Mouse (Mus musculus): ENCODE results near the gene Rab31. TPM values are rescaled to one million over a fixed set of nuclear protein-coding genes. Genes with fewer than 3 reads are reported as not detected.

The Rab31 gene
- total RNA-seq, 2 experiments from 2014 or later: 6.9 to 8.1 TPM

DNA sequence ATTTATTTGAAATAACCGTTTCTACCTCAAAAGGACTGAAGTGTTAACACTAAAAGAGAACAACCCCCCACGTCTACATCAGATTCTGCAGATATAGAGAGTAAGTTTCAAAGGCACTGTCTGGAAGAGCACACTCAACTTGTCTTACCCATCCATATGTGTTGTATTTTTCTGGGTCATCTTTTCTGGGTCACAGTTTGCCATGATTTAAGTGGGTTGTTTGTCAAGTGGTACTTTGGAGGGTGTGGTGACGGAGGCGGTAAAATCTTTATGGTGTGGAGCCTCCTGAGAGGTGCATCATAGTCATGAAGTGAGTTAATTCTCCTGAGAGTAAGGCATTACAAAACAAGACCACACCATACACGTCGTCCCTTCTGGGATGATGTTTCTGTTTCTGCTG is 147.0 kb downstream of the Rab31 start:
- DNase-seq: no peak

DNA sequence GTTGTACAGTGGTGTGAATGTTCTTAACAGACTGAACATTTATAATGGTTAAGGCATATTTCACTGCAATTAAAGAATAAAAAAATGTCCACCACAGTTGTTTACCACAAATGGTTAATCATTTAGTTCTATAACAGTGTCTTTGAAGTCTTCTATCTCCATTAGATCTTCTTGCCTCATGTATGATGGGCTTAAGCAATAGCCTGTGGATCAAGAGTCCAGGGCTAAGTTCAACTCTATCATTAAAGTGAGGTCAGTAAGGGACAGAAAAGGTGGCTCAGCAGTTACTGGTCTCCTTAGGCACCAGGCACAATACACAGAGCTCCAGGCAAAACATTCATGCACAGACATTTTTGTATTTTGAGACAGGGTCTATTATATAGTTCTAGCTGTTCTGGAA is 149.4 kb downstream of the Rab31 start:
- no peak for DNase-seq

DNA sequence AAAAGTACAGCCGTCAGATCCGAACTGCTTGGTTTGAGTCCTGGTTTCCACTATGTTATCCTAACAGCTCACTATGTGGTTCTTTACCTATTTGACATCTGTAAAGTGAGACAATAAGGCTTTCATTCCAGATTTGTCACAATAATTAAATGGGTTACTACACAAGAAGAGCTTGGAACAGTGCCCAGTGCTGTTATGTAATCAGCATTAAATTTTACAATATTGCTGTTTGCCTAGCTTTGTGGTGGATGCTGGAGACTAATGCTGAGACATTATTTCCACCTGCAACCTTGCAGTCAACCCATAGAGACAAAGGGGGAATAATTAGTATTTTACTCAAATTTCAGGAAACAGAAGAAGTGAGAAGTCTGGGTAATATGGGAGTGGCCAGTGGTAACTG is 154.1 kb downstream of the Rab31 start:
- DNase-seq: no peak

DNA sequence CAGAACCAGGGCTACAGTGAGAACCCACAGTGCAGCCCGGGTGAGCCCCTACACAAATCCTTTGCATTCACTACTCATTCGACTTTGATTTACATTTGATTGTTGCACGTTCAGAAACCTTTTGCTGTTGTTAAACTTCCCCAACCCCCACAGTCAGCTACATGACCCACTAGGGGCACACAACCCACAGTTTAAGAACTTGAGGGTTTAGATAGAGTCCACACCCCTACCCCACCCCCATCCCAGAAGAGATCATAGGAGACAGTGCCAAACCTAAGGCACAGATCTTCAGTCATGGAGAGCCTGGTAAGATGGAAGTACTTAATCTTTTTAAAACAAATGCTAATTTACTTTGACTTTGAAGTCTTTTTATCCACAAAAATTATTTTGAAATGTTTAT is 156.9 kb downstream of the Rab31 start:
- DNase-seq: no peak

DNA sequence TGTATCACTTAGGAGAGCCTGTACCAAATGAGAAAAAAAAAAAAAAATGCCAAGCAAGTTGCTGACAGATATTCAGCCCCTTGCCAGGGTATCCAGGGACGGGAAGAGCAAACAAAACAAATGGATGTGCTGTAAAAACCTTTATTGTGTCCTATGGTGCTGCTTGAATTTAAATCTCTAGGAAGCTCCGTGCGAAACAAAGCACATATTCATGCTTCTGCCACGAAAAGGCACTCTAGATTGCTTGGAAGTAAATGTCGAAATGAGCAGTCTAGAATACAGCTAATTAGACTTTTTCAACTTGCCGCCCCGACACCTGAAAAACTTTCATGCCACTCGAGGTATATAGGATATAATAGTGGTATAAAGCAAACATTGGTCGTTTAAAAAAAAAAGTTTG is 158.1 kb downstream of the Rab31 start:
- no peak for DNase-seq

DNA sequence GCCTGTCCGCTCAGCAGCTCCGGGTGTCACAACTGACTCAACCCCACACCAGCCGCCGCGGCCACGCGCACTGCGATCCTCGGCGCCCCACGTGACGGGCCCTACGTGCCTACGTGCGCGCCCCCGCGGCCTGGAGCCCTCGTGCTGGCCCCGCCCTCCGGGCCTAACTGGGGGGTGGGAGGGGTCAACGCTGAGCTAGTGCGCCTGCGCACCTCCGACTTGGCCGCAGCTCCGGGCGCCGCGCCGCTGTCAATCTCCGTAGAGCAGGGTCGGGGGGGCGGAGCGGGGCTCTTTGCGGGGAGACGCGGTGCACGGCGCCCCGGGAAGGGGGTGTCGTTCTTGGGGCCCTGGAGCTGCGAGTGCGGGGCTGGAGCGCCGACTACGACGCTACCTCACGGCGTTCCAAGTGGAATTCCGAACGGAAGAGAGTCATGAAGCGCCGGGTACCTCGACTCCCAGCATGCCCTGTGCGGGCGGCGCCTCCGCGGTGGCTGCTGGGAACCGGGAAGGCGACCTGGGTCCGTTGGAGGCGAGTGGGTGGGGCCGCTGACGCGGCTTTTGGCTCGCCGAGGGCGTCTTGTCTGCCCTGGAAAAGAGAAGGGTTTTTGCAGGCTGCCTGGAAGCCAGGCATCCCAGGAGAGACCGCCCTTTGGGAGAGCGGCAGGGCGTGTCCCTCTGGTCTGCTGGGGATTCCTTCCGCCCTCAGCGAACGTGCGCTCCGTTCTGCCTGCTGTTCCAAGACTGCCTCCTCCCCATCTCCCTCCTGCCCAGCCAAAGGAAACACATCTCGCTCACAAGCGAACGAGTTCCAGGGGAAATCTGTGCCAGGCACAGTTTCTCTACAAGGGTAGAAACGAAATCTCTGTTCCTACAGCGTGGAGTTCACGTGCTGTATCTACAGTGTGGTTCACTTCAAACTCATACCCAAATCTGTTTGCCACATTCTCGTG is 158.8 kb downstream of the Rab31 start, which contains the start of gene Vapa:
Gene Vapa, minus strand, starts transcription at position 93 of the 950 bp plus-strand sequence.
- DNase-seq: peak; percentile 98

DNA sequence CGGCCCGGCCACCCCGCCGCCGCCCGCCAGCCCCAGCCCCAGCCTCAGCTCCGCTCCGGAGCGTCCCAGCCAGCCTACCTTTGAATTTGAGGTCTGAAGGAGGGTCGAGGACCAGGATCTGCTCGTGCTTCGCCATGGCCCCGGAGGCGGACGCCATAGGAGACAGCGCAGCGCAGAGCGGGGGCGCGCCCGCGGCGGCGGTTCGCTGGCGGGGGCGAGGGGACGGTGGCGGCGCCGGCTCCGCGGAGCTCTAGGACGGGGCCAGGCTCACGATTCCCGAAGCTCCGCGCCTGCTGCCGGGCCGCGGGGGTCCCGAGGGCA is 159.4 kb downstream of the Rab31 start:
- DNase-seq: no peak

DNA sequence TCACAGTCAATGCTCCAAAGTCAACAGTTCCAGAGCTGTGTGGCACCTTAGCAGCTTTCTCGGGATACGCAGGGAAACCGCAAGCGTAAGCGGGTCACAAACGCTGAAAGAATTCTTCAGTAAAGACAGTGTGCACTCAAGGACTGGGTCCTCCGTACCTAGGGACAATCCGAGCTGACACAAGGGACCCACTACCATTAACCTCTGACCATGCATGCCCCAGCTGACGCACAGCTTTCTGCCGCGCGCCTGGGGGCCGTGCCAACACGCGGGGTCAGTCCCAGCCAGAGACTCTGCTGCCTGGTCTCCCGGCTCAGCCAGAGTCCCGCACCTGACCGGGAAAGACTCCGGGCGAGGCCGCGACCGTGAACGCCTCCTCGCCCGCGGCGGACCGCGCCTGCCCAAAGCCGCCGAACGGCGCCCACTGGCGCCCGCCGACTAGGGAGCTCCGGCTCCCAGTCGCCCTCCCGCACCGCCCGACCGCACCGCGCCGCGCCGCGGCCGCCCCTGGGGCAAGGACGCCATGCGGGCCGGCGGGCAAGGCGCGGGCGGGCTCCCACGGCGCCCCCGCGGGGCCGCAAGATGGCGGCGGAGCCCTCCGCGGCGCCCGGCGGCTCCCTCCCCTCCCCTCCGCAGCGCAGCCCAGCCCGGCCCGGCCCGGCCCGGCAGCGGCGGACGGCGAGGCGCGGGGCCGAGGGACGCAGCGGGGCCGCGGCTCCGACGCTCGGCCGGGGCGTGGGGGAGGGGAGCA is 160.0 kb downstream of the Rab31 start:
- peak; percentile 50 for DNase-seq

DNA sequence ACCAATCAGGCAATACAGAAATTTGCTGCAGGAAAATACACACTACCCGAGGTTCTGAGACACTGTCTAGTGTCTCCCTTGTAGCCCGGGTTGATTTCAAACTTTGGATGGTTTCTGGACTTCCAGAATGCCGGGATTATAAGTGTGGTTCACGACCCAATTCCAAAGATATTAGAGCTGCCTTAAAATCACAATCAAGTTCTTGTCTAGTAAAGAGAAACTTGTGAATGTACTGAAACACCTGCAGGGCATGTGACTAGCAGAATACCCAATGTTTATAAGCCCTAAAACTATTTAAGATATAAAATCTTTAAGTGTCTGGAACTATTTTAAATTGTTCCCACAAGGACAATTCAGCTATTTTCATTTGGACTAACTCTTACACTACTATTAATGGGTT is 160.8 kb downstream of the Rab31 start:
- DNase-seq: no peak

DNA sequence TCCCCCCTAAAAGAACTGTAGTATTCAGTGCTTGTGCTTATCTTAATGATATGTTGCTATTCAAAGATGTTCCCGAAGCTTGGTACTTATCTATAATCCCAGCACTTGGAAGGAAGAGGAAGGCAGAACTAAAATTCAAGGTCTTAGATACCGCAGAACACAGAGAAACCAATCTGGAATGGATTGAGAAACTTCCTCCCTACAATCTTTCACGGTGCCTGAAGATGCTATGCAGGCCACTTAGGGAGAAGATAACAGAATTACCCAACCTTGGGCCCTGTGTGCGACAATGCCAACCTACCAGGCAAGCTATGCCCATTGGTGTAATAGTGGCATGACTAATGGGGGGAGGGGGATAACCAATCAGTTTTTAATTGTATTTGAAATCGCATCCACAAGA is 163.8 kb downstream of the Rab31 start:
- DNase-seq: no peak

DNA sequence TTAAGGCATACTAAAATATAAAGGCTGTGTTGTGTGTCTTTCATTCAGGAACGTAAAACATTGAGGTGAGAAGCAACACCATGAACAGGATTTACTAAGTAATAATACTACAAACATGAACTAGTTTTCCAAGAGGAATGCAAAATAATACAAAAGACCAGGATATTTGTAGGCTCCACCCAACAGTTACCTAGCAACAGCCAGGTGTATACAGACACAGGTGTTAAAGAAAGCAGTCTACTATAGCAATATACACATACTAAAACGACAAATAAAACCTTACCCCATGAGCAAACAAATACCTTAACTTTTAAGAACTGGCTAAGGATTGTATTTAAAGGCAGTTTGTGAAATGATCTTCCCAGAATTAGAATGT is 164.3 kb downstream of the Rab31 start:
- DNase-seq: no peak

DNA sequence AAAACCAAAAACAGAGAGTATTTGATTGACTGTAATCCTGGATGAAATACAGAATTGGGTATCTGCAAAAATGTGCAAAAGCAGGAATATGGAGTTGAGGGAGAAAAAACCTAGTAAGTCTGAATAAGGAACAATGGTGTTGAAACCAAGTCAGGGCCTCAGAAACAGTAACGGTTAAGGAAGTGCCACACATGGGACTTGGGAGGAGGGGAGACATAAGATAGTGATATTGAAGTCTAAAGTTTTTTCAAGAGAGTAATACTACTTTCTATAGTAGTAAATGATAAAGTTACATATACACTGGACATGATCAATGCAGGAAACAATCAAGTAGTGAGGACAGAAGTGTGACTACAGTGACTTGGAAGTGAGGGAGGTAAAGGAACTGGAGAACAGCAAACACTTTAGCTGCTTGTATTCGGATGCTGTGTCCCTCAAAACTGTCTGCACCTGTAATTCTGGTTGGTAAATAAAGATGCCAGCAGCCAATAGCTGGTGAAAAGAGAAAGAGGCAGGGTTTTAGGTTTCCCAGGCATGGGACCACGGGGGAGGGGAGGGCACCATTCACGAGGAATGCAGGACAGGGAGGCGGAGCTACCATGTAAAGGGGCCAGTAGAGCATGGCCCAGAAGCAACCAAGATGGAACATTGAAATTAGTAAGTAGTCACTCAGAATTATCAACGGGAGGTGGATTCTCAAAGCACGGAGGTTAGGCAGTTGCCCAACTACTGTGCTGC is 164.8 kb downstream of the Rab31 start:
- DNase-seq: no peak

DNA sequence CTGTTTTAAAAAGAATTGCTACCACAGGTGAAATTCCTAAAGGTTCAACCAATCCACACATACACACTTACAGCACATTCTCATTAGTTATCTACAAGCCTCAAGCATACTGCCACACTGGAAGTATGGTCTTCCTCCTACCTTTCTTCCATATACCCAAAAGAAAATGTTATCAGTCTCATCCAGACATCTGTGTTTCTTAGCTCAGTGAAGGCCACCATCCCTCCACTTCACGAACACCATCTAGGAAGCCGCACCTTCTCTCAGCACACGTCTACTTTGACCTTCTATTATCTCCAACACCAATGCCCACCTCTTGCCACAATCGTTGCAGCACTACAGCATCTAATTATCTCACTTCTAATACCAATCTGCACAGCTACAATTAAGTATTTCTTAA is 166.5 kb downstream of the Rab31 start:
- DNase-seq: no peak

DNA sequence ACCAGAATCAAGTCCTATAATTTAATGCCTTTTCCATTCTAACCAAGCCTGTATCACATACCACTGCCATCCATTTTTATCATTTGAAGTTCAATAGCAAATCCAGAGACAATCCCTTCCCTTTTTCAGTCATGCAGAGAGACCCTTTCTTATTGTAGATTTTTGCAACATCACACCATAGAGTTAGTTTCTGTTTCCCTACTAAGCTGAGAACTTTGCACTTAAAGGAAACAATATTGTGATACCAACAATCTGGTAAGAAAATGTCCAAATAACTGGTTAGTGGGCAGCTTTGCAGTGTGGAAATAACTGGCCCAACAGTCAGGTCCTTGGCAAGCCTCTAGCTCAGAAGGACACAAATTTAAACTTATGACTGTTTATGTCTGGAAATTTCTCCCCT is 167.7 kb downstream of the Rab31 start:
- no peak for DNase-seq

DNA sequence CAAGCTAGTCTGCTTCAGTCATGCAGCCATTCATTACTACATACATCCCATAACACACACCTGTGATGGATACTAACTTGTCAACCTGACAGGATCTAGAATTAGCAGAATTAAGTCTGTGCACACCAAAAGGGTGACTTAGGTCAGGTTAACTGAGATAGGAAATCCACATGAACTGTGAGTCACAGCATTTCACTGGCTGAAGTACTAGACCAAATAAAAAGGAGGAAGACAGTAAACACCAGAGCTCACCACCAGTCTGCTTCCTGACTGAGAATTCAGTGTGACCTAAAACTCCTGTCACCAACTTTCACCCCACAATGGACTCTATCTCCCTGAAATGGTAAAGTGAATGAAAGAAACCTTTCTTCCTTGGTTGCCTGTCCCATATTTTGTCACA is 168.2 kb downstream of the Rab31 start:
- no peak for DNase-seq

Other genes with a start within 250 kb of the Rab31 start
- gene Tmem232, start 232.0 kb downstream of the Rab31 start, total RNA-seq (2021): 10 to 100 TPM in 1 of 2 experiments, 1 to 10 TPM in 1; 6.4 to 14.0 TPM
- gene Vapa, start 159.2 kb downstream of the Rab31 start, total RNA-seq (2021): 100 to 1,000 TPM; 121 to 125 TPM
- gene Txndc2, start 130.6 kb downstream of the Rab31 start, total RNA-seq (2021): not detected
- gene Ppp4r1, start 9.8 kb upstream of the Rab31 start, total RNA-seq (2021): 10 to 100 TPM; 19.9 to 24.3 TPM
- 10 to 100 TPM; 20.2 to 20.5 TPM for gene Ralbp1, start 113.0 kb upstream of the Rab31 start, total RNA-seq (2021)
- 10 to 100 TPM; 22.1 to 26.8 TPM for gene Twsg1, start 178.5 kb upstream of the Rab31 start, total RNA-seq (2021)